Mouse (Mus musculus) forebrain, embryonic 15.5 days (tissue): Measurements from ENCODE around the gene Rex1bd. TPM values are rescaled to one million over a fixed set of nuclear protein-coding genes. Genes with fewer than 3 reads are reported as not detected.

Source experiments
- ATAC-seq: fragments of 200-750 bp; cut with Nextera tagmentation; replicated peaks from 2 replicates; pipeline ENCODE4 v1.8.0; 2017; ENCODE audit warnings: mild to moderate bottlenecking, moderate TSS enrichment, moderate library complexity
- H3K27ac ChIP-seq: fragments of 300-500 bp; sonication (generic); replicated peaks from 2 replicates; pipeline ENCODE4 v1.5.1; 2015; ENCODE audit warnings: mild to moderate bottlenecking, inconsistent platforms
- H3K27me3 ChIP-seq: fragments of 300-500 bp; sonication (generic); 2 replicates; pipeline ENCODE4 v1.6.1; 2015; ENCODE audit warnings: inconsistent platforms
- H3K36me3 ChIP-seq: fragments of 300-500 bp; sonication (generic); 2 replicates; pipeline ENCODE4 v1.6.1; 2015; ENCODE audit warnings: mild to moderate bottlenecking, inconsistent platforms
- H3K4me1 ChIP-seq: fragments of 300-500 bp; sonication (generic); 2 replicates; pipeline ENCODE4 v1.6.1; 2015; ENCODE audit warnings: inconsistent platforms
- H3K4me2 ChIP-seq: fragments of 300-500 bp; sonication (generic); replicated peaks from 2 replicates; pipeline ENCODE4 v1.6.1; 2015; ENCODE audit warnings: mild to moderate bottlenecking, inconsistent platforms
- H3K4me3 ChIP-seq: fragments of 300-500 bp; sonication (generic); 2 replicates; pipeline ENCODE4 v1.5.1; 2015; ENCODE audit warnings: mild to moderate bottlenecking, inconsistent platforms
- H3K9ac ChIP-seq: fragments of 300-500 bp; sonication (generic); replicated peaks from 2 replicates; pipeline ENCODE4 v1.6.1; 2015; ENCODE audit warnings: mild to moderate bottlenecking, inconsistent platforms
- H3K9me3 ChIP-seq: fragments of 300-500 bp; sonication (generic); 2 replicates; pipeline ENCODE4 v1.6.1; 2016; ENCODE audit warnings: inconsistent platforms
- WGBS: fragments of 180-500 bp; shearing (Covaris S2); methylation state at CpG from one replicate; pipeline ENCODE4 v1.1.7; 2015; ENCODE audit warnings: mixed read lengths; 5-methylcytosine and 5-hydroxymethylcytosine counted together
- polyA plus RNA-seq: library from polyadenylated mRNA; unstranded; fragments of >200 nt; fragmentation: Nextera tagmentation; extraction: Ambion mirVana; gene quantifications from 2 replicates; pipeline ENCODE4 v1.2.1, GENCODE M21; 2015

The Rex1bd gene
- polyA plus RNA-seq, 1 experiment from 2014 or later: 164 TPM

DNA sequence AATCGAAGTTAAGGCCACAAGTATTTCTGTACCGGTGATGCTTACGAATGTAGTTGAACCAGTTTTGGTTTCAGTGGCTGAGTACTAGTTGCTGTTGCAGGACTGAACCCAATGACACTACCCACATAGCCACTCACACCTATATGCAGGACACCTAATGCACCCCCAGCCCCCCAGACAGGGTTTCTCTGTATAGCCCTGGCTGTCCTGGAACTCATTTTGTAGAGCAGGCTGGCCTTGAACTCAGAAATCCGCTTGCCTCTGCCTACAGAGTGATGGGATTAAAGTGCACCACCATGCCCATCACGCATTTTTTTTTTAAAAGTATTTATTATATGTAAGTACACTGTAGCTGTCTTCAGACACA lies 458 bp upstream of the Rex1bd start:
- H3K9me3 ChIP-seq: no peaks in the 10 kb centered on the region
- H3K4me2 ChIP-seq: no peak overlapping the region; the same call in 1 of the 2 replicates
- peaks cover 56% of the 10 kb centered on the region for H3K4me1 ChIP-seq
- H3K9ac ChIP-seq: peak overlapping the region; percentile 98; the same call in 1 of the 2 replicates
- H3K27me3 ChIP-seq: peaks cover 11% of the 10 kb centered on the region
- 58% methylated on average over 5 of the region's 5 CpGs for WGBS
- H3K36me3 ChIP-seq: peaks cover 19% of the 10 kb centered on the region
- H3K27ac ChIP-seq: peak overlapping the region; percentile 96; the same call in 1 of the 2 replicates
- peak overlapping the region; percentile 92; the same call in 1 of the 2 replicates for H3K4me3 ChIP-seq
- no peak for ATAC-seq

GRCm38 (mm10) chr8:70505698-70506327 lies 739 bp downstream of the Rex1bd start:
- peaks cover 23% of the 10 kb centered on the region for H3K27me3 ChIP-seq
- no peaks in the 10 kb centered on the region for H3K9me3 ChIP-seq
- peak overlapping the region; percentile 92 for H3K4me3 ChIP-seq
- H3K9ac ChIP-seq: peak overlapping the region; percentile 98
- peak; percentile 25; the same call in 1 of the 2 replicates for ATAC-seq
- peaks cover 62% of the 10 kb centered on the region for H3K4me1 ChIP-seq
- H3K4me2 ChIP-seq: peak overlapping the region; percentile 69
- 39% methylated on average over 32 of the region's 32 CpGs for WGBS
- peak overlapping the region; percentile 96 for H3K27ac ChIP-seq
- H3K36me3 ChIP-seq: peaks cover 19% of the 10 kb centered on the region

- 67% methylated on average over 3 of the region's 3 CpGs for WGBS
These were observed 1.7 kb downstream of the Rex1bd start for GRCm38 (mm10) chr8:70504851-70505250.

GRCm38 (mm10) chr8:70504291-70504716 lies 2.2 kb downstream of the Rex1bd start:
- no peak for ATAC-seq
- peaks cover 61% of the 10 kb centered on the region for H3K4me1 ChIP-seq
- H3K4me3 ChIP-seq: 0 out of 2 replicates have a peak overlapping the region, but pooled peaks have one; percentile 92
- 0 out of 2 replicates have a peak overlapping the region, but pooled peaks have one; percentile 3 for H3K4me2 ChIP-seq
- 63% methylated on average over 16 of the region's 16 CpGs for WGBS
- peaks cover 19% of the 10 kb centered on the region for H3K36me3 ChIP-seq
- no peak overlapping the region for H3K9ac ChIP-seq
- no peaks in the 10 kb centered on the region for H3K9me3 ChIP-seq
- peaks cover 38% of the 10 kb centered on the region for H3K27me3 ChIP-seq
- H3K27ac ChIP-seq: no peak overlapping the region

More at GRCm38 (mm10) chr8:70504851-70505250, 1.7 kb downstream of the Rex1bd start:
- Histone ChIP-seq H3K36me3 (peaks cover 19% of the 10 kb centered on the region), H3K27me3 (peaks cover 33% of the 10 kb centered on the region), H3K4me1 (peaks cover 64% of the 10 kb centered on the region), H3K27ac (no peak overlapping the region), H3K9ac (no peak overlapping the region), H3K4me2 (0 out of 2 replicates have a peak overlapping the region, but pooled peaks have one; percentile 3), H3K9me3 (no peaks in the 10 kb centered on the region), H3K4me3 (0 out of 2 replicates have a peak overlapping the region, but pooled peaks have one; percentile 92)
- no peak for ATAC-seq

GRCm38 (mm10) chr8:70503062-70503750 lies 3.3 kb downstream of the Rex1bd start:
- ATAC-seq: no peak

GRCm38 (mm10) chr8:70502540-70502939 lies 4.0 kb downstream of the Rex1bd start:
- no peak overlapping the region for H3K27ac ChIP-seq
- WGBS: 33% methylated on average over 12 of the region's 12 CpGs
- H3K4me3 ChIP-seq: no peak overlapping the region
- H3K9ac ChIP-seq: no peak overlapping the region
- H3K9me3 ChIP-seq: no peaks in the 10 kb centered on the region
- peaks cover 56% of the 10 kb centered on the region for H3K27me3 ChIP-seq
- peaks cover 51% of the 10 kb centered on the region for H3K4me1 ChIP-seq
- 0 out of 2 replicates have a peak overlapping the region, but pooled peaks have one; percentile 9 for H3K4me2 ChIP-seq
- H3K36me3 ChIP-seq: peaks cover 8% of the 10 kb centered on the region
- no peak for ATAC-seq

More at GRCm38 (mm10) chr8:70503062-70503750, 3.3 kb downstream of the Rex1bd start:
- Histone ChIP-seq H3K9ac (no peak overlapping the region), H3K9me3 (no peaks in the 10 kb centered on the region), H3K36me3 (peaks cover 13% of the 10 kb centered on the region), H3K4me2 (no peak overlapping the region), H3K27ac (no peak overlapping the region), H3K27me3 (peaks cover 49% of the 10 kb centered on the region), H3K4me3 (0 out of 2 replicates have a peak overlapping the region, but pooled peaks have one; percentile 4), H3K4me1 (peaks cover 51% of the 10 kb centered on the region)
- WGBS: 12% methylated on average over 46 of the region's 46 CpGs

DNA sequence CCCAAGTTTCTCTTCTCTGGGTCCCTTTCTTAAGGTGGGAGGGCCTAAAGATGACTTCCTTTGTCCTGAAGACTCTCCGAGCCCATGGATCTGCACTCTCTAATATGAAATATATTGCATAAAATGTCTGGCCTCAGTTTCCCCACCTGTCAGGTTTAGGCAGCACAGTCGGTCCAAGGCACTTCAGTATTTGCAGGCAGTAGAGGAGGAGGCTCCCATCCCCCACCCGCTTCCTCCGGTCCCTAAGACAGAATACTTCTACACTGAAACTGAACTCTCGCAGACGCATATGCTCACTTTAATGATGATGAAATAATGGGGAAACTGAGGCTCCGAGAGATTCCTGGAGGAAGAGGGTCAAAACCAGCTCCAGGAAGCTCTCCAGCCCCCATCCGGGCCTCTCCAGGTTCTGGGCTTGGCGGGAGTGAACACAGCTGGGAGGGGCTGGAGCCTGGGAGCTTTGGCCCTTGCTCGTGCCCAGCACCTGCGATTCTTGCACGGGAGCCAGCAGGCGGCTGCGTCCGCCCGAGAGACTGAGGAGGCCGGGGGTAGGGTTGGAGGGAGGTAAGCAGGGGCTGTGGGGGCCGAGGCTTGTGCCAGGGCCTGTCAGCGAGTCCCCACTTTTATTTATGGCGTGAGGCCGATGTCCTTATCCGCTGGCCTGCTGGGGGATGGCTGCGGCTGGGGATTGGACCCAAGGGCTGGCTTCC lies 4.6 kb downstream of the Rex1bd start:
- ATAC-seq: no peak
- Histone ChIP-seq H3K27me3 (peaks cover 61% of the 10 kb centered on the region), H3K4me1 (peaks cover 49% of the 10 kb centered on the region), H3K36me3 (peaks cover 2% of the 10 kb centered on the region; the same call in 1 of the 2 replicates), H3K4me3 (no peak overlapping the region), H3K4me2 (0 out of 2 replicates have a peak overlapping the region, but pooled peaks have one; percentile 9), H3K9me3 (no peaks in the 10 kb centered on the region), H3K27ac (no peak overlapping the region), H3K9ac (0 out of 2 replicates have a peak overlapping the region, but pooled peaks have one; percentile 14)
- 10% methylated on average over 23 of the region's 23 CpGs for WGBS

GRCm38 (mm10) chr8:70500386-70501301 lies 5.9 kb downstream of the Rex1bd start:
- Histone ChIP-seq H3K9me3 (no peaks in the 10 kb centered on the region), H3K4me2 (peak overlapping the region; percentile 21; the same call in 1 of the 2 replicates), H3K36me3 (no peaks in the 10 kb centered on the region), H3K9ac (no peak overlapping the region), H3K27me3 (peaks cover 75% of the 10 kb centered on the region), H3K4me3 (peak overlapping the region; percentile 1; the same call in 1 of the 2 replicates), H3K4me1 (peaks cover 43% of the 10 kb centered on the region), H3K27ac (no peak overlapping the region)
- WGBS: 7% methylated on average over 38 of the region's 39 CpGs
- ATAC-seq: no peak

DNA sequence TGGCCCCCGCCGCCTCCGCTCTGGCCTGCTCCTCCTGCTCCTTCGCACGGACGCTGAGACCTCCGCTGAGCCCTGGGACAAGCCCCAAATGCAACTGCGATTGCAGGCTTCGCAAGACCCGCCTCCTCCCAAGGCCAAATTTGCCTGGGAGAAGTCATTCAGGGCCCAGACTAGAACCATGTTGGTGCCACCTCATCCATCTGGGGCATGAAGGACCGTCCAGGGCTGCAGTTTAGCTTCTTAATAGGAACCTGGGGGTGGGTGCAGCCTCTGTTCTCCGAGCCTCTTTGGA lies 10.8 kb downstream of the Rex1bd start:
- no peak overlapping the region for H3K27ac ChIP-seq
- peaks cover 36% of the 10 kb centered on the region for H3K4me1 ChIP-seq
- 9% methylated on average over 12 of the region's 12 CpGs for WGBS
- no peak overlapping the region for H3K9ac ChIP-seq
- no peaks in the 10 kb centered on the region for H3K9me3 ChIP-seq
- ATAC-seq: no peak
- no peak overlapping the region for H3K4me2 ChIP-seq
- H3K27me3 ChIP-seq: peaks cover 100% of the 10 kb centered on the region
- H3K4me3 ChIP-seq: peak overlapping the region; percentile 11; the same call in 1 of the 2 replicates
- H3K36me3 ChIP-seq: no peaks in the 10 kb centered on the region

DNA sequence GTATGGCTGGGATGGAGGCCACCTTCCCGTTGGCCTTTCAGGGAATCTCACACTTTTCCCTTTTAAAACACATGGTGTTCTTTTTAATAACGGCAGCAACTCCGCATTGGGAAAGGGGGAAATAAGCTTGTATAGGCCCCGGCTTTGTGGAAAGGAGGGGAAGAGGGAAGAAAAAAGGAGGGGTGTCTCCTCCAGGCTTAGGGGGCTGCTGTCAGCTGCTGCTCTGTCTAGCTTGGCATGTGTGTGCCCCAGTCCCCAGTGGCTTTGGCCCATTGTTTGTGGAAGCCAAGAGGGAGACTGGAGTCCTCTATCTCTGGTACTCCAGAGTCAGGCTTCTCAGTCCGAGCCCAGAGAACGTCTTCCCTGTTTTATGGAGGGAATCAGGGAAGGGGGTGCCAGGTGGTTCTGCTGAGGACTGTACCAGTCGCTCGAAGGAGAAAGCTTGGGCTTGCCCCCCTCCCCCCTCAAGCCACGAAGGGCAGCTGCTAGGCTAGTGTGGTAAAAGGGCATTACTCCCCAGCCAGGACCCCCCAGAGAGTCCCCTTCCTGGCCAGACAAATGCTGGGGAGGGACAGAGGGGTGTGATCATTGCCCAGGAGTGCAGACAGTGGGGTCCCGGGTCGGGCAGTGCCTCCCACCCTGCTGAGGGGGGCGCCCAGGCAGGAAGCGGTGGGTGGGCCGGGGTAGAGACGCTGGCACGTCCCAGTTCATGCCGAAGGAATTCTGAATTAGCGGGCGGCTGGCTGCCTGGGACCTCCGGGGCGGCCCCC lies 11.4 kb downstream of the Rex1bd start:
- Histone ChIP-seq H3K9me3 (no peaks in the 10 kb centered on the region), H3K9ac (no peak overlapping the region), H3K36me3 (no peaks in the 10 kb centered on the region), H3K27ac (no peak overlapping the region), H3K4me2 (no peak overlapping the region), H3K4me3 (peak overlapping the region; percentile 11; the same call in 1 of the 2 replicates), H3K27me3 (peaks cover 100% of the 10 kb centered on the region), H3K4me1 (peaks cover 34% of the 10 kb centered on the region)
- 0% methylated on average over 21 of the region's 21 CpGs for WGBS
- ATAC-seq: no peak
